Mouse (Mus musculus) splenic B cell, adult 2 months (primary cell): ENCODE results near the gene Gsk3b.

Experiments
- DNase-seq: peaks from one replicate; pipeline ENCODE4 v3.0.0-alpha.2; 2011; ENCODE audit warnings: low read depth, low spot score
- H3K27me3 ChIP-seq: 2 replicates; pipeline ENCODE4 v1.6.1; 2012; ENCODE audit warnings: mild to moderate bottlenecking, low read length, moderate library complexity, mixed read lengths; ENCODE audit not compliant: control insufficient read depth, poor library complexity, insufficient read depth, severe bottlenecking
- H3K36me3 ChIP-seq: 2 replicates; pipeline ENCODE4 v1.6.1; 2012; ENCODE audit warnings: mild to moderate bottlenecking, low read length, moderate library complexity, mixed read lengths; ENCODE audit not compliant: control insufficient read depth, poor library complexity, insufficient read depth, severe bottlenecking

Gsk3b gene

GRCm38 (mm10) chr16:38250467-38250866, 161.7 kb downstream of the Gsk3b start:
- Histone ChIP-seq H3K27me3 (peaks cover 2% of the 10 kb centered on the region; the same call in 1 of the 2 replicates), H3K36me3 (no peaks in the 10 kb centered on the region)
- no peak for DNase-seq

- no peak for DNase-seq
- Histone ChIP-seq H3K27me3 (no peaks in the 10 kb centered on the region), H3K36me3 (no peaks in the 10 kb centered on the region)
Observed at GRCm38 (mm10) chr16:38254001-38254400, 165.2 kb downstream of the Gsk3b start.

GRCm38 (mm10) chr16:38255107-38255506, 166.3 kb downstream of the Gsk3b start:
- no peaks in the 10 kb centered on the region for H3K36me3 ChIP-seq
- no peaks in the 10 kb centered on the region for H3K27me3 ChIP-seq
- no peak for DNase-seq

GRCm38 (mm10) chr16:38255927-38256326, 167.1 kb downstream of the Gsk3b start:
- DNase-seq: no peak
- Histone ChIP-seq H3K27me3 (no peaks in the 10 kb centered on the region), H3K36me3 (no peaks in the 10 kb centered on the region)

GRCm38 (mm10) chr16:38271601-38272000, 182.8 kb downstream of the Gsk3b start:
- no peaks in the 10 kb centered on the region for H3K36me3 ChIP-seq
- no peaks in the 10 kb centered on the region for H3K27me3 ChIP-seq
- DNase-seq: no peak

- H3K36me3 ChIP-seq: no peaks in the 10 kb centered on the region
- H3K27me3 ChIP-seq: no peaks in the 10 kb centered on the region
- no peak for DNase-seq
Observed at GRCm38 (mm10) chr16:38272483-38272882, 183.7 kb downstream of the Gsk3b start.

- no peaks in the 10 kb centered on the region for H3K36me3 ChIP-seq
- DNase-seq: no peak
- no peaks in the 10 kb centered on the region for H3K27me3 ChIP-seq
Observed at GRCm38 (mm10) chr16:38274737-38275136, 185.9 kb downstream of the Gsk3b start.

GRCm38 (mm10) chr16:38279794-38280193, 191.0 kb downstream of the Gsk3b start:
- H3K27me3 ChIP-seq: no peaks in the 10 kb centered on the region
- no peak for DNase-seq
- no peaks in the 10 kb centered on the region for H3K36me3 ChIP-seq

GRCm38 (mm10) chr16:38280951-38281350, 192.2 kb downstream of the Gsk3b start:
- H3K36me3 ChIP-seq: no peaks in the 10 kb centered on the region
- H3K27me3 ChIP-seq: no peaks in the 10 kb centered on the region
- no peak for DNase-seq

GRCm38 (mm10) chr16:38282559-38283160, 193.9 kb downstream of the Gsk3b start:
- no peaks in the 10 kb centered on the region for H3K27me3 ChIP-seq
- DNase-seq: no peak
- no peaks in the 10 kb centered on the region for H3K36me3 ChIP-seq

GRCm38 (mm10) chr16:38283300-38283699, 194.5 kb downstream of the Gsk3b start:
- Histone ChIP-seq H3K36me3 (no peaks in the 10 kb centered on the region), H3K27me3 (no peaks in the 10 kb centered on the region)
- no peak for DNase-seq

GRCm38 (mm10) chr16:38285801-38286200, 197.0 kb downstream of the Gsk3b start:
- no peaks in the 10 kb centered on the region for H3K36me3 ChIP-seq
- H3K27me3 ChIP-seq: no peaks in the 10 kb centered on the region
- DNase-seq: no peak

GRCm38 (mm10) chr16:38286541-38286940, 197.7 kb downstream of the Gsk3b start:
- H3K36me3 ChIP-seq: no peaks in the 10 kb centered on the region
- no peaks in the 10 kb centered on the region for H3K27me3 ChIP-seq
- DNase-seq: no peak

- no peaks in the 10 kb centered on the region for H3K27me3 ChIP-seq
- no peak for DNase-seq
Observed at GRCm38 (mm10) chr16:38287357-38287756, 198.6 kb downstream of the Gsk3b start.

GRCm38 (mm10) chr16:38287762-38288161, 199.0 kb downstream of the Gsk3b start:
- Histone ChIP-seq H3K36me3 (no peaks in the 10 kb centered on the region), H3K27me3 (no peaks in the 10 kb centered on the region)
- no peak for DNase-seq

More at GRCm38 (mm10) chr16:38287357-38287756, 198.6 kb downstream of the Gsk3b start:
- no peaks in the 10 kb centered on the region for H3K36me3 ChIP-seq

- H3K27me3 ChIP-seq: no peaks in the 10 kb centered on the region
- H3K36me3 ChIP-seq: no peaks in the 10 kb centered on the region
- DNase-seq: no peak
Observed at GRCm38 (mm10) chr16:38288851-38289250, 200.1 kb downstream of the Gsk3b start.
